Mouse (Mus musculus): ENCODE data around the gene Pnmal2.
"Not testable (repeated sequence)": the region's sequence is repeated elsewhere in the genome, so short reads cannot be mapped to it uniquely, and the experiment has no call there.

Pnmal2 gene

DNA sequence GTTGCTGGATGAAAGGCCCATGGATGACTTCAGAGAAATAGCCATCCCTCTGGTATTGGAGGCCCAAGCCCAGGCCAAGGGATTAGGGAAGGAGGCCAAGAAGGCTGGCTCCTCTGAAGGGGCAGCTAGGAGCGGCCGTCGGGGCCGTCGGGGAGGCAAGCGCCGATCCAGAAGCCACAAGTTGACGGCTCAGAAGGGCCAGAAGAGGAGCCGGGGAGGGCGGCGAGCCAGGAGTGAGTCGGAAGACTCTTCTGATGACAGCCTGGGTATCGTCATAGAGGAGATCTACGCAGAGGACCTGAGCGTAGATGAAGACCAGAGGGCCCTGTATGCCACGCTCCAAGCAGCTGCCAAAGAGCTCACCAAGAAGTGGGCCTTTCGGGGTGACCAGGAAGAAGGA is 937 bp downstream of the Pnmal2 start:
- no peak for DNase-seq (ENCODE audit: low spot score)

- DNase-seq (ENCODE audit: low spot score), result peak; percentile 56
Observed at GRCm38 (mm10) chr7:16946441-16947348, 2.2 kb downstream of the Pnmal2 start.

- no peak for DNase-seq (ENCODE audit: low spot score)
Observed at GRCm38 (mm10) chr7:16947349-16947895, 2.9 kb downstream of the Pnmal2 start.

GRCm38 (mm10) chr7:16947959-16948361 is 3.5 kb downstream of the Pnmal2 start:
- DNase-seq (ENCODE audit: low spot score), result no peak

DNA sequence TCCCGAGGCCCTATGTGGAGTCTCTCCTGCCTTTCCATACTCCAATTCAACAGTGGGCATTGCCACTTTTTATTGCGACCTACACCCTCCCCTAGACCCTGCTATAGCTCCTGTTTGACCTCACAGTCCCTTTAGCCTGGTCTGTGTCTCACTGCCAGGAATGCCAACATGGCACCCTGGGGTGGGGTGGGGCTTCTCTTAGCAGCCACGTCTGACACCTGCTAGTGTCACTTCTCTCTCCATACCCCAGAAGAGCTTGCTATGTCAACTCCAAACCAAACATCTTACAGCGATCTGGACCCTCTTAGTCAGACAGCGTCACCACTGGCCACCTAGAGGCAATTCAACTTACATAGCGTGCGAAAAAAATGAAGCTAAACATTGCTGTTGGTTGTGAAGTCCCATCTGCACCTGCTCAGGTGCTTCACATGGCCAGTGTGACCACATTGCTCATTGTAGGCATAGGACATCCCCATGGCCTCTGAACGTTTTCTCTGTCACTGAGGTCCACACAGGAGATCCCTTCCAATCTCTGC is 4.5 kb downstream of the Pnmal2 start:
- DNase-seq (ENCODE audit: low spot score), result no peak

- peak; percentile 91 for DNase-seq (ENCODE audit: low spot score)
Observed at GRCm38 (mm10) chr7:16949908-16950841, 5.7 kb downstream of the Pnmal2 start.

DNA sequence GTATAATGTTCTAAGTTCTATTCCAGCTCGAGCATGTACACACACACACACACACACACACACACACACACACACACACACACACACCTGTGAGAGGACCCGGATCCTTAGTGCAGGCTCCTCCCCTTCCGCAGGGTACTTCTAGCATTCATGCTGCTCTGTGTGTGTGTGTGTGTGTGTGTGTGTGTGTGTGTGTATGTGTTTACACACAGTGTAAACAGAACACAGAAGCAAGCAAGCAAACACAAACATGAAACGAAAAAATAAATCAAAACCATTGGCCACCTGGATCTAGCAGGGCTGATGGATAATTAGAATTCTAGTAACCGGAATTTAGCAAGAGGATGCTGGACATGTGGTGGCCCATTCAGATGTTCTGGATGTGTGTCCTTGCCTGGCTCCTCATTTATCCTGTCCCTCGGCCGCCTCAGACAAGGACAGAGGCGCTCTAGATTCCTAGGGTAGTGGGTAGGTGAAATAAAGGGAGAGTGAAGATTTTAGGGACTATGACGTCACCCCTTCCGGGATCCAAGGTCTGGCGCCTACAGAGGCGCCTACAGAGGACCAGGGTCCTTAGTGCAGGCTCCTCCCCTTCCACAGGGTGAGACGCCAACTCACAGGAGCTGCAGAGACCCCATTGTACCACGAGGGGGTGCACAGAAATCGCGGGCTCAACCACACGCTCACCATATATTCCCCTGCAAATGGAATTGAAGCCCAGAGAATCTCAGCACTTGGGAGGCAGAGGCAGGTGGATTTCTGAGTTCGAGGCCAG is 6.6 kb downstream of the Pnmal2 start:
- DNase-seq (ENCODE audit: low spot score), result peak; percentile 92

GRCm38 (mm10) chr7:16953776-16954175 is 9.3 kb downstream of the Pnmal2 start:
- not testable (repeated sequence) for DNase-seq (ENCODE audit: low spot score)

GRCm38 (mm10) chr7:16955712-16956111 is 11.2 kb downstream of the Pnmal2 start:
- DNase-seq (ENCODE audit: low spot score), result no peak

GRCm38 (mm10) chr7:16956410-16957265 is 12.2 kb downstream of the Pnmal2 start:
- DNase-seq (ENCODE audit: low spot score), result no peak

GRCm38 (mm10) chr7:16959539-16960187 is 15.2 kb downstream of the Pnmal2 start, which contains the start of gene Pnmal1:
Gene Pnmal1, plus strand, starts transcription at chr7:16959679.
- DNase-seq (ENCODE audit: low spot score), result peak; percentile 98

DNA sequence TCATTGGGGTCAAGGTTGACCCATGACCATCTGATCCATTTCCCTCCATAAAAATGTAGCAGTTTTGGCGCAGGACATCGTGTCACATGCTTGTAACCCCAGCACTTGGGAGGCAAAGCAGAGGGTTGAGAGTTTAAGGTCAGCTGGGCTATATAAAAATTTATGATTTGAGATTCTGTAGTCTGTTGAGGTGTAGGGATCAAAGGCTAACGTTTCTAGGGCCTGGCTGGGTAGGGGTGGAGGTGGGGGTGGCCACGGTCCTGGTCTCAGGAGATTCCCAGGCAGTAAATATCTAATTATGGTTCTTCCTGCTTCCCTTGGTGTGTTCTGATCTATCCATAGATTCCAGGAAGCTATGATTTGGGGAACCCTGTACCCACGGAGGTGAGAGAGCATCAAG is 17.2 kb downstream of the Pnmal2 start:
- no peak for DNase-seq (ENCODE audit: low spot score)

GRCm38 (mm10) chr7:16968414-16968813 is 23.9 kb downstream of the Pnmal2 start:
- DNase-seq (ENCODE audit: low spot score), result no peak

DNA sequence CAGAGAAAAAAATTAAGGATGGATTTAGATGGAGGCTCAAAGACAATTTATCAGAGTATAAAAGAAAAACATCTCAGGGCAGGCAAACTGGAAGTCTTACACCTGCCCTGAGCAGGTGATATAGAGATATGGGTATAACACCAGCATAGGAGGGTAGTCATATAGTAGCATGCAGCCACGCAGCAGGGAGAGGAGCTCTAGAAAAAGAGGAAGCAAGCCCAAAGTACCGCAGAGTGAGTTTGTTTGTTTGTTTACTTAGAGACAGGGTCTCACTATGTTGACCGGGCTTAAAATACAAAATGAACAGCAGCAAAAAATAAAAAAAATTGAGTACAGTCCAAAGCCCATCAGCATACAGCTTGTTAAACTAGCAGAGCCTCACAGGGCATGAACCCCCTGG is 26.7 kb downstream of the Pnmal2 start:
- DNase-seq (ENCODE audit: low spot score), result no peak

DNA sequence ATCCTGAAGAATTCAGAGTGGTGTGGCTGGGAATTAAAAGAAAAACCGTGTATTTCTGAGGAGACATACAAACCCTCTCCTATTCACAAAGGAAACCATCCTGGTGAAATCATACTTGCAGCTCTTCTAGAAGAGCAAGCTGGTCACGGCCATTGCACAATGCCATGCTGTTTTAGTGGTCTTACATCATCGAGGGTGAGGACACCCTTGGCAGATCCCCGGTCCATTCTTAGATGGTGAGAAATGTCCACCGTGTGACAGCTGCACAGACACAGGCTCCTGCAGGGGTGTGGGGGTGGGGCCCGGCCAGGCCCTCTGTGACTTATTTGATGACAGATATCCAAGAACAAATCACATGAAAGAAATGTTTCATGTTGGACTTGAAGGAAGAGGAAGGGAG is 29.5 kb downstream of the Pnmal2 start:
- no peak for DNase-seq (ENCODE audit: low spot score)

DNA sequence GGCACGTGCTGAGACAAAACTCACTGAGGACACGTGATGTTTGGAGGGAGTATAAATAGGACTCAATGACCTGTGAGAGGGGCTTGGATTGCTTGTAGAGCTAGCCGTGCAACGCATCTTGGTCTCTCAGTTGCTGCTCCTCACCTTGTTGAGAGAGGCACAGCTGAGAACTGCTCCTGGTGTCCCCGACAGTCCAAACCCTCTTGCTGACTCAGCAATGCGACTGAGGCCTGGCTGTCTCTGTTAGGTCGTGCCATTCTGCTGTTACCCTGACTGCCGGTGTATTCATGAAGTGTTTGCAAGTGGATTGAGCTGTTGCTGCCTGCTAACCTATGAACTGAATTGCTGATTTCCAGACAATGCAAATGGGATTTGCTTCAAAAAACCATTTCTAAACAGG is 31.8 kb downstream of the Pnmal2 start:
- no peak for DNase-seq (ENCODE audit: low spot score)

GRCm38 (mm10) chr7:16978173-16978572 is 33.7 kb downstream of the Pnmal2 start:
- no peak for DNase-seq (ENCODE audit: low spot score)

DNA sequence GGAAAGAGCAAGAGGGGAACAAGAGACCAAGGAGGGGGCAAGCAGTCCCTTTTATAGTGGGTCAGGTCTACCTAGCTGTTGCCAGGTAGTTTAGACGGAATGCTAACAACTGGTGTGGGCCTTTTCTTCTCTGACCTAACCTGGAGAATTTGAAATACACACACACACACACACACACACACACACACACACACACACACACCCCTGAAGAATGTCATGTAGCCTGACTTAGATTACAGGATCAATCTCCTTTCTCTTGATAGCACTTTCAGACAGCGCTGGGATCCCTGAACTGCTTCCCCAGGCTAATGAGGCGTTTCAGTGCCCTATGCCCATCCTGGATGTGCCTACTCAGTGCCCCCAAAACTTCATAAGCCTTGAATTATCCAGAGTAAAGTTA is 34.1 kb downstream of the Pnmal2 start:
- DNase-seq (ENCODE audit: low spot score), result no peak

DNA sequence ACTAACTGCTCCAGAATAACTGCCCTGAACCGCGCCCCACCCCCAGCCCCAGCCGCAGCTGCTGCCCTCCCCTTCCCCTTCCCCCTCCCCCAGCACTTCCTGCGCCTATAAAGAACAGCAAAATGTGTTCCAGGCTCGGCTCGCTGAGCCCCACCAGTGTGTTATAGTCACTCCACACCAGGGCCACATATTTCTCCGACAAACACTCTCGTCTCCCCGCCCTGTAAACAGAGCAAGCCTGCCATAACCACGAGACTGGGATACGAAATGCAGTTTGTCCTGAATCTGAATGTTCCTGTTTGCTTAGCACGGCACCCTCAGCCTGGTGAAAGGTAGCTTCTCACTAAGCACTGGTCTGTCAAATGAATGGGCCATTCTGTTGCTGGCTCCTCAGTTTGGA is 35.9 kb downstream of the Pnmal2 start:
- no peak for DNase-seq (ENCODE audit: low spot score)
